Mouse (Mus musculus) intestine, postnatal 0 days (tissue): ENCODE results near the gene Anapc11. TPM values are rescaled to one million over a fixed set of nuclear protein-coding genes. Genes with fewer than 3 reads are reported as not detected.

Source experiments
- ATAC-seq: fragments of 200-750 bp; cut with Nextera tagmentation; 2 replicates; pipeline ENCODE4 v1.8.0; 2017; ENCODE audit warnings: mild to moderate bottlenecking, moderate TSS enrichment, moderate library complexity
- H3K27ac ChIP-seq: fragments of 300-500 bp; sonication (generic); 2 replicates; pipeline ENCODE4 v1.5.1; 2014; ENCODE audit warnings: mild to moderate bottlenecking, low read depth, low read length, moderate library complexity
- H3K27me3 ChIP-seq: fragments of 300-500 bp; sonication (generic); replicated peaks from 2 replicates; pipeline ENCODE4 v1.6.1; 2014; ENCODE audit warnings: low read length, mixed read lengths; ENCODE audit not compliant: control insufficient read depth, insufficient read depth
- H3K36me3 ChIP-seq: fragments of 300-500 bp; sonication (generic); 2 replicates; pipeline ENCODE4 v1.6.1; 2014; ENCODE audit warnings: mild to moderate bottlenecking, moderate library complexity; ENCODE audit not compliant: control insufficient read depth, insufficient read depth
- H3K4me1 ChIP-seq: fragments of 300-500 bp; sonication (generic); replicated peaks from 2 replicates; pipeline ENCODE4 v1.6.1; 2014; ENCODE audit warnings: antibody characterized with exemption, low read length, mixed read lengths; ENCODE audit not compliant: control insufficient read depth, insufficient read depth
- H3K4me2 ChIP-seq: fragments of 300-500 bp; sonication (generic); replicated peaks from 2 replicates; pipeline ENCODE4 v1.6.1; 2014; ENCODE audit warnings: low read depth, mild to moderate bottlenecking, moderate library complexity
- H3K4me3 ChIP-seq: fragments of 300-500 bp; sonication (generic); 2 replicates; pipeline ENCODE4 v1.5.1; 2014; ENCODE audit warnings: low read depth, low read length
- H3K9ac ChIP-seq: fragments of 300-500 bp; sonication (generic); 2 replicates; pipeline ENCODE4 v1.6.1; 2014; ENCODE audit warnings: mild to moderate bottlenecking, low read depth, low read length
- H3K9me3 ChIP-seq: fragments of 300-500 bp; sonication (generic); 2 replicates; pipeline ENCODE4 v1.6.1; 2016; ENCODE audit warnings: mixed run types; ENCODE audit not compliant: control insufficient read depth
- CTCF ChIP-seq: sonication (generic); IDR thresholded peaks from 2 replicates; pipeline ENCODE4 v1.5.1; 2016; ENCODE audit warnings: low read depth, mild to moderate bottlenecking, control low read depth, antibody characterized with exemption, moderate library complexity
- WGBS: fragments of 180-500 bp; shearing (Covaris S2); extraction: QIAGEN DNeasy Blood & Tissue Kit; methylation state at CpG from one replicate; pipeline ENCODE4 v1.1.7; 2014; 5-methylcytosine and 5-hydroxymethylcytosine counted together
- polyA plus RNA-seq: library from polyadenylated mRNA; unstranded; fragments of >200 nt; fragmentation: Nextera tagmentation; extraction: Ambion mirVana; gene quantifications from 2 replicates; pipeline ENCODE4 v1.2.1, GENCODE M21; 2015

Gene Anapc11
- polyA plus RNA-seq, 1 experiment from 2014 or later = 108 TPM

- H3K4me3 ChIP-seq = peak within 1 kb of the TSS; percentile 14; the same call in 1 of the 2 replicates
- peak within 1 kb of the TSS; percentile 27; the same call in 1 of the 2 replicates for H3K9ac ChIP-seq
- WGBS = 5% methylated on average over 45 of the region's 45 CpGs
- no peak for TF ChIP-seq CTCF
- H3K4me2 ChIP-seq = peak within 1 kb of the TSS; percentile 59
- no peaks in the 10 kb centered on the region for H3K27me3 ChIP-seq
- peak; percentile 25; the same call in 1 of the 2 replicates for ATAC-seq
- no peaks in the 10 kb centered on the region for H3K9me3 ChIP-seq
- peaks cover 53% of the 10 kb centered on the region for H3K36me3 ChIP-seq
- no peaks in the 10 kb centered on the region; the same call in 1 of the 2 replicates for H3K4me1 ChIP-seq
- H3K27ac ChIP-seq = no peak within 1 kb of the TSS
These were observed 10.2 kb downstream of the Anapc11 start, which contains the start of gene Npb for GRCm38 (mm10) chr11:120608241-120609034. Npb (plus strand) TSS chr11:120608477.

- no peak overlapping the region for H3K27ac ChIP-seq
- ATAC-seq = peak; percentile 41
- H3K9me3 ChIP-seq = no peaks in the 10 kb centered on the region
- no peaks in the 10 kb centered on the region for H3K27me3 ChIP-seq
- 0 out of 2 replicates have a peak overlapping the region, but pooled peaks have one; percentile 7 for H3K4me2 ChIP-seq
- no peaks in the 10 kb centered on the region; the same call in 1 of the 2 replicates for H3K4me1 ChIP-seq
- no peak overlapping the region for H3K9ac ChIP-seq
- H3K4me3 ChIP-seq = no peak overlapping the region
- whole genome bisulfite sequencing = 22% methylated on average over 8 of the region's 8 CpGs
- no peak for TF ChIP-seq CTCF
- peaks cover 55% of the 10 kb centered on the region for H3K36me3 ChIP-seq
These were observed 11.0 kb downstream of the Anapc11 start for GRCm38 (mm10) chr11:120609250-120609649.

- peaks cover 58% of the 10 kb centered on the region for H3K36me3 ChIP-seq
- no peaks in the 10 kb centered on the region for H3K9me3 ChIP-seq
- H3K27ac ChIP-seq = no peak overlapping the region
- no peaks in the 10 kb centered on the region for H3K27me3 ChIP-seq
- no peak overlapping the region for H3K4me2 ChIP-seq
- no peak for ATAC-seq
- no peak for TF ChIP-seq CTCF
- WGBS = 81% methylated on average over 9 of the region's 9 CpGs
- H3K4me1 ChIP-seq = no peaks in the 10 kb centered on the region; the same call in 1 of the 2 replicates
- H3K4me3 ChIP-seq = no peak overlapping the region
- no peak overlapping the region for H3K9ac ChIP-seq
These were observed 12.3 kb downstream of the Anapc11 start for GRCm38 (mm10) chr11:120610477-120611046.

- 43% methylated on average over 6 of the region's 6 CpGs for WGBS
- Histone ChIP-seq H3K36me3 (peaks cover 52% of the 10 kb centered on the region), H3K4me2 (no peak overlapping the region), H3K4me3 (no peak overlapping the region), H3K9ac (no peak overlapping the region), H3K27ac (no peak overlapping the region), H3K4me1 (peaks cover 6% of the 10 kb centered on the region; the same call in 1 of the 2 replicates), H3K27me3 (no peaks in the 10 kb centered on the region), H3K9me3 (no peaks in the 10 kb centered on the region)
- ATAC-seq = no peak
- TF ChIP-seq CTCF = peak; percentile 92
These were observed 14.5 kb downstream of the Anapc11 start for GRCm38 (mm10) chr11:120612763-120613162.

- H3K27me3 ChIP-seq = no peaks in the 10 kb centered on the region
- no peak overlapping the region for H3K4me3 ChIP-seq
- WGBS = 79% methylated on average over 10 of the region's 10 CpGs
- no peak for ATAC-seq
- H3K4me1 ChIP-seq = peaks cover 6% of the 10 kb centered on the region; the same call in 1 of the 2 replicates
- no peak overlapping the region for H3K9ac ChIP-seq
- no peaks in the 10 kb centered on the region for H3K9me3 ChIP-seq
- no peak for TF ChIP-seq CTCF
- H3K4me2 ChIP-seq = no peak overlapping the region
- H3K27ac ChIP-seq = peak overlapping the region; percentile 28; the same call in 1 of the 2 replicates
- peaks cover 58% of the 10 kb centered on the region for H3K36me3 ChIP-seq
These were observed 15.3 kb downstream of the Anapc11 start for GRCm38 (mm10) chr11:120613481-120613972.

- no peak overlapping the region for H3K9ac ChIP-seq
- no peak overlapping the region for H3K27ac ChIP-seq
- no peak overlapping the region for H3K4me3 ChIP-seq
- peaks cover 62% of the 10 kb centered on the region for H3K36me3 ChIP-seq
- no peaks in the 10 kb centered on the region for H3K9me3 ChIP-seq
- no peak for ATAC-seq
- no peaks in the 10 kb centered on the region for H3K27me3 ChIP-seq
- H3K4me1 ChIP-seq = peaks cover 6% of the 10 kb centered on the region; the same call in 1 of the 2 replicates
- H3K4me2 ChIP-seq = no peak overlapping the region
- WGBS = 84% methylated on average over 8 of the region's 8 CpGs
- no peak for TF ChIP-seq CTCF
These were observed 15.8 kb downstream of the Anapc11 start for GRCm38 (mm10) chr11:120613976-120614375.
